In the genomic region with DNA sequence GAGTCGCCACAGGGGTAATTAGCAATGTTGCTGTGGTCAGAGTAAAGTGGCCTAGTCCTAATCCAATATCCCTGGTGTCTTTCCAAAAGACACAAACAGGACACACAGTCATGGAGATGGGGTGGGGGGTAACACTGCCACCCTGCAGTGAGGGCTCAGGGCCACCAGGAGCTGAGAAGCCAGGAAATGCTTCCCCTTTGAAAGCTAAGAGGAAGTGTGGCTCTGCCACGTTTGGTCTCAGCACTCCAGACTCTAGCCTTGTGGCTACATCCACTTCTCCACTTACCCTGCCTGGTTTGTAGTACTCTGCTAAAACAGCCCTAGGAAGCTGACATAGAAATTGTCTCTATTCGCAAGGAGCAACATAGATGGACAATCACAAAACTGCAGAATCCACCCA, we compare ENCODE assay signal across 22 mouse cellular contexts.
DNase-seq lines count a peak whose midpoint lies in the region; ATAC-seq and TF ChIP-seq lines count a peak whose summit lies in the region.
"Had no signal": no experiment of that assay in that cellular context is flagged by ENCODE, and none has a peak within 500 bp of the region (broad histone marks: within the 10 kb centered on the region; RNA-seq: fewer than 3 reads in every experiment).

No protein-coding gene starts in this region.

- 80% methylated on average over 3 of the region's 3 CpGs for WGBS in kidney, postnatal 0 days
- 68% methylated on average over 3 of the region's 3 CpGs for WGBS in kidney, embryonic 16.5 days
- 66% methylated on average over 3 of the region's 3 CpGs for WGBS in midbrain, embryonic 10.5 days
- 78% methylated on average over 3 of the region's 3 CpGs for WGBS in midbrain, embryonic 15.5 days

- no peaks in the 10 kb centered on the region for H3K27me3 ChIP-seq in kidney, postnatal 0 days (ENCODE audit: insufficient read depth, low read length)
- H3K27me3 ChIP-seq in kidney, embryonic 16.5 days (ENCODE audit: insufficient read depth, low read length), result peaks cover 3% of the 10 kb centered on the region
- H3K27me3 ChIP-seq in midbrain, embryonic 10.5 days (ENCODE audit: low read depth, poor library complexity, severe bottlenecking), result no peaks in the 10 kb centered on the region
- no peaks in the 10 kb centered on the region for H3K27me3 ChIP-seq in midbrain, embryonic 15.5 days (replicated peaks)
- H3K27me3 ChIP-seq: Patski had no signal

- no peak overlapping the region for H3K4me3 ChIP-seq in kidney, postnatal 0 days (replicated peaks; ENCODE audit: low read depth, low read length)
- no peak overlapping the region for H3K4me3 ChIP-seq in kidney, embryonic 16.5 days (ENCODE audit: low read length)
- H3K4me3 ChIP-seq in midbrain, embryonic 10.5 days, result no peak overlapping the region
- H3K4me3 ChIP-seq in midbrain, embryonic 15.5 days, result no peak overlapping the region
- H3K4me3 ChIP-seq: embryonic facial prominence, embryonic 12.5 days; forebrain, embryonic 12.5 days; gastrocnemius, adult 2 months; heart, embryonic 13.5 days; hindbrain, embryonic 12.5 days had no signal

- no peak for DNase-seq in kidney, postnatal 0 days (ENCODE audit: low spot score)
- DNase-seq in midbrain, embryonic 10.5 days (ENCODE audit: low spot score), result no peak
- DNase-seq in ovary, postnatal 10 days (ENCODE audit: low spot score), result no peak
- DNase-seq in urinary bladder, postnatal 14 days (ENCODE audit: low spot score), result no peak
- DNase-seq: adrenal gland, postnatal 25 days; cerebellum, adult 2 months; cerebellum, postnatal 14 days; forebrain, postnatal 0 days; gastrocnemius, adult 2 months; gastrocnemius, postnatal 25 days; heart, adult 11 months; heart, postnatal 36 days had no signal

- H3K9ac ChIP-seq in kidney, postnatal 0 days (ENCODE audit: low read depth, low read length), result no peak overlapping the region
- H3K9ac ChIP-seq in kidney, embryonic 16.5 days (replicated peaks; ENCODE audit: low read length), result no peak overlapping the region
- H3K9ac ChIP-seq in midbrain, embryonic 15.5 days, result no peak overlapping the region
- H3K9ac ChIP-seq: embryonic facial prominence, embryonic 12.5 days; forebrain, embryonic 12.5 days; forebrain, postnatal 0 days; heart, embryonic 13.5 days; hindbrain, embryonic 12.5 days had no signal

- no peaks in the 10 kb centered on the region for H3K36me3 ChIP-seq in kidney, postnatal 0 days (ENCODE audit: insufficient read depth, low read length)
- H3K36me3 ChIP-seq in kidney, embryonic 16.5 days (ENCODE audit: insufficient read depth, low read length), result no peaks in the 10 kb centered on the region
- H3K36me3 ChIP-seq in midbrain, embryonic 10.5 days, result no peaks in the 10 kb centered on the region
- no peaks in the 10 kb centered on the region for H3K36me3 ChIP-seq in midbrain, embryonic 15.5 days (replicated peaks)
- H3K36me3 ChIP-seq: embryonic facial prominence, embryonic 12.5 days; forebrain, embryonic 12.5 days; heart, embryonic 13.5 days; hindbrain, embryonic 12.5 days had no signal

- no peak overlapping the region for H3K4me2 ChIP-seq in kidney, postnatal 0 days (ENCODE audit: low read length)
- no peak overlapping the region for H3K4me2 ChIP-seq in kidney, embryonic 16.5 days (replicated peaks; ENCODE audit: low read depth, low read length)
- no peak overlapping the region for H3K4me2 ChIP-seq in midbrain, embryonic 15.5 days
- H3K4me2 ChIP-seq: embryonic facial prominence, embryonic 12.5 days; forebrain, embryonic 12.5 days; heart, embryonic 13.5 days; hindbrain, embryonic 12.5 days had no signal

- no peak for ATAC-seq in kidney, postnatal 0 days (replicated peaks; ENCODE audit: low FRiP score, low read depth)
- no peak for ATAC-seq in kidney, embryonic 16.5 days (ENCODE audit: low FRiP score, low TSS enrichment)
- ATAC-seq in midbrain, embryonic 15.5 days (replicated peaks), result no peak
- peak; percentile 79 for ATAC-seq in megakaryocyte, adult 5-6 weeks (ENCODE audit: poor library complexity, severe bottlenecking)
- ATAC-seq: activated CD4-positive, CD25-positive, alpha-beta regulatory T cell, adult 4 months; forebrain, postnatal 0 days; hindbrain, embryonic 16.5 days; Patski had no signal

- no peaks in the 10 kb centered on the region for H3K9me3 ChIP-seq in kidney, postnatal 0 days (replicated peaks; ENCODE audit: low read length)
- H3K9me3 ChIP-seq in kidney, embryonic 16.5 days (ENCODE audit: low read length), result no peaks in the 10 kb centered on the region
- no peaks in the 10 kb centered on the region for H3K9me3 ChIP-seq in midbrain, embryonic 10.5 days (replicated peaks)
- H3K9me3 ChIP-seq in midbrain, embryonic 15.5 days, result no peaks in the 10 kb centered on the region
- H3K9me3 ChIP-seq: embryonic facial prominence, embryonic 12.5 days; forebrain, embryonic 12.5 days; heart, embryonic 13.5 days; hindbrain, embryonic 12.5 days had no signal

- H3K27ac ChIP-seq in kidney, postnatal 0 days, result 0 out of 2 replicates have a peak overlapping the region, but pooled peaks have one; percentile 8
- no peak overlapping the region for H3K27ac ChIP-seq in kidney, embryonic 16.5 days (ENCODE audit: low read length)
- H3K27ac ChIP-seq in midbrain, embryonic 10.5 days (replicated peaks), result peak overlapping the region; percentile 38; the same call in 1 of the 2 replicates
- H3K27ac ChIP-seq in midbrain, embryonic 15.5 days, result no peak overlapping the region
- H3K27ac ChIP-seq: embryonic facial prominence, embryonic 12.5 days; forebrain, embryonic 12.5 days; gastrocnemius, adult 2 months; heart, embryonic 13.5 days; hindbrain, embryonic 12.5 days had no signal

- no peaks in the 10 kb centered on the region for H3K4me1 ChIP-seq in kidney, postnatal 0 days (replicated peaks; ENCODE audit: insufficient read depth, low read length)
- H3K4me1 ChIP-seq in kidney, embryonic 16.5 days (ENCODE audit: insufficient read depth, low read length), result peaks cover 24% of the 10 kb centered on the region
- H3K4me1 ChIP-seq in midbrain, embryonic 10.5 days, result no peaks in the 10 kb centered on the region
- H3K4me1 ChIP-seq in midbrain, embryonic 15.5 days, result no peaks in the 10 kb centered on the region
- H3K4me1 ChIP-seq: forebrain, embryonic 12.5 days; heart, embryonic 13.5 days had no signal

- peak; percentile 5; the same call in 1 of the 2 replicates for TF ChIP-seq CTCF in kidney, postnatal 0 days (IDR thresholded peaks at IDR 0.05; ENCODE audit: low read depth)

Comparison
In these comparisons a context has a peak if more than half of its experiments do, and no peak if none do; other contexts are left out.
1. H3K27ac ChIP-seq: peak in kidney, postnatal 0 days (single experiment) and midbrain, embryonic 10.5 days (single experiment); none in kidney, embryonic 16.5 days (single experiment) and midbrain, embryonic 15.5 days (single experiment).